Mouse (Mus musculus): ENCODE measurements around the gene Myo18b. TPM values are rescaled to one million over a fixed set of nuclear protein-coding genes. Genes with fewer than 3 reads are reported as not detected.

Gene Myo18b
- polyA plus RNA-seq, 1 experiment from 2014 or later: 0.19 TPM

DNA sequence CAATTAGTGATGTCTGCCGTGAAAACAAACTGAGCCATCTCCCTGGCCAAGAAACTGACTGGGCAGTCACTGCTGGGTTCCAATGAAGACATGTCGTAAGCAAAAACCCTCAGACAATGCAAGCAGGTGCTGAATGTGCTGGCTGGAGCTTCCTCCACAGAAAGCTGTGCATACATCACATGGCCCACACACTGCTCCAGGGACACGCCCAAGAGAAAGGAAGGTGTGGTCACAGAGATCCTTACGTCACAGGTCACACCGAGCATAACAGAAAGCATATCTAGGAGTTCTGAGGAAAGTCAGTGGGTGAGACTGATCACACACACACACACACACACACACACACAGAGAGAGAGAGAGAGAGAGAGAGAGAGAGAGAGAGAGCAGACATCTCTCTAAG lies 27.5 kb downstream of the Myo18b start:
- Histone ChIP-seq H3K27me3 (replicated peaks; ENCODE audit: low read depth, poor library complexity, severe bottlenecking) (peaks cover 42% of the 10 kb centered on the region), H3K9me3 (no peaks in the 10 kb centered on the region), H3K27ac (replicated peaks) (no peak overlapping the region), H3K36me3 (replicated peaks) (no peaks in the 10 kb centered on the region), H3K4me3 (no peak overlapping the region), H3K4me1 (0 out of 2 replicates have a peak, but pooled peaks cover 3% of the 10 kb centered on the region)
- DNase-seq (ENCODE audit: low spot score): no peak
- 81% methylated on average over 5 of the region's 5 CpGs for WGBS

DNA sequence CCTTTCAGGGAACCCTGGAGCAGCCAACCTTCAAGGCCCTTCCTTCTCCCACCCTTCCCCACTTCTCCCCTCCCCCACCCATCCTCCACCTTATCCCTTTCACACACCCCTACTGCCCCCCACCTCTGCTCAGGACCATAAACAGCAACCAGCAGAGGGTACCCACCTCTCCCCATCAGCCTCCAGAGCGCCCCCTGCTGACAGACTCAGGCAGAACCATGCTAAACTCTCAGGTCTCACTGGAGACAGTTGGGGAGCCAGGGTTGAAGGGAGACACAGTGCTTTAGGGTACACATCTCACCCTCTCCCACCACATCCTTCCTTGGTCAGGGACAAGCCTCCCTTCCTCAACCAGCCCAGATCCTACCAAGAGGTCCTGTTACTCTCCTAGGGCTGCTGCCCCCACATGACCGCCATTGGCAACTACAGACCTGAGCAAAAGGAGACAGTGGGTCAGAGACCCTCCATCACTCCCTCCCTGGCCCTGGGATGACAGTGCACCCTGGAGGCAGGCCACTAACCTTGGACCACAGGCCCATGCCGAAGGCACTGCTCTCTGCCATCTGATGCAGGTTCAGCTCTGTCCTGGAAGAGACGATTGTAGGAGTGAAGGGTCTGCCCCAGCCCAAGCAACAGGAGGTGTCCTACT lies 31.3 kb downstream of the Myo18b start:
- H3K4me3 ChIP-seq: no peak overlapping the region
- peaks cover 6% of the 10 kb centered on the region; the same call in 1 of the 2 replicates for H3K4me1 ChIP-seq
- H3K9me3 ChIP-seq: no peaks in the 10 kb centered on the region
- no peak overlapping the region for H3K27ac ChIP-seq (replicated peaks)
- H3K36me3 ChIP-seq (replicated peaks): no peaks in the 10 kb centered on the region
- H3K27me3 ChIP-seq (replicated peaks; ENCODE audit: low read depth, poor library complexity, severe bottlenecking): peaks cover 18% of the 10 kb centered on the region; the same call in 1 of the 2 replicates
- WGBS: 48% methylated on average over 4 of the region's 4 CpGs
- DNase-seq (ENCODE audit: low spot score): peak; percentile 61

DNA sequence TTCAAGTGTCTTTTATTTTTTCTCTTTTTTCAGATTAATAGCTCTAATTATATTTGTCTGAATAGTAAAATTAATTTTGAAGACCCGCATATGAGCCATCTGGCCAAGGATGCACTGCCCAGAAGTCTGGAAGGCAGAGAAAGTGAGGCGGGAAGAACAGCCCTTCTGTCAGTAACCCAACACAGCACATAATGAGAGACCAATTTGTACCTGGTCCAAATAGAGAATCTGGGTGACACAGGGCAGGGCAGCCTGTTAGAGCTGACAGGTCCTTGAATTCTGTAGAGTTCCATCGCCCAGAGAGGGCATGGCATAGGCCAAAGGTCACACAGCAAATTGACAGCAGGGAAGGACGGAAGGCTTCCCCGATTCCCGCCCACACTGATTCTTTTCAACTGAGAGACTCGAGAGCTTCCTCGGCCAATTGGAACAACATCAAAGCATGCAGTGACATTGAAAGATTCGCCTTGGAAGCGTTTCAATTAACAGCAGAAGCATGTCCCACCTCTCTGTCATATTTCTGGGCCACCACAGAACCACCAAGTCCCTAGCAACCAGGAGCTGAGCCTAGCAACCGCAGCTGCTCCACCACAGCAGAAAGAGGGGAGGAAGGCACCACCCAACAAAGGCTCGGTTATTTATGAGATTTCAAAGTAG lies 36.7 kb downstream of the Myo18b start:
- Histone ChIP-seq H3K27me3 (replicated peaks; ENCODE audit: low read depth, poor library complexity, severe bottlenecking) (peaks cover 9% of the 10 kb centered on the region), H3K9me3 (no peaks in the 10 kb centered on the region), H3K27ac (replicated peaks) (no peak overlapping the region), H3K36me3 (replicated peaks) (no peaks in the 10 kb centered on the region), H3K4me1 (peaks cover 9% of the 10 kb centered on the region; the same call in 1 of the 2 replicates), H3K4me3 (no peak overlapping the region)
- no peak for DNase-seq (ENCODE audit: low spot score)
- 59% methylated on average over 12 of the region's 12 CpGs for WGBS

DNA sequence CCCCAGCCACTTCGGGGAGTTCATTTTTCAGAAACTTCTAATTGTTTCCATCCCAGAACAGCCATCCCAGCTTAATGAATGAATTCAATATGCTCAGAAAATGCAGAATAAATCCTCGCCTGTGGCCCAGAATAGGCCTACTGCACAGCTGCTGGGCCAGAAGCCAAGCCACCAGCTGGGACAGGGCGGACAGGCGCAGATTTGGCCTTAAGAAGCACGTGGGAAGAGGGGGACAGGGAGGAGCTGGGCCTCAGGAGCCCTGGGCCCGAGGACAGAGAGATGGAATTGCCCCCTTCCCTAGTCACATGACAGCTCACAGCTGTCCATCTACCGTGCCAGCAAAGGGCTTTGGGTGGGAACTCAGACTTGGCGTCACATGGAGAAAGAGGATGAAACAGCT lies 43.0 kb downstream of the Myo18b start:
- no peak overlapping the region for H3K4me3 ChIP-seq
- 42% methylated on average over 8 of the region's 8 CpGs for WGBS
- H3K27me3 ChIP-seq (replicated peaks; ENCODE audit: low read depth, poor library complexity, severe bottlenecking): peaks cover 53% of the 10 kb centered on the region
- H3K4me1 ChIP-seq: peaks cover 52% of the 10 kb centered on the region
- no peaks in the 10 kb centered on the region for H3K9me3 ChIP-seq
- DNase-seq (ENCODE audit: low spot score): peak; percentile 46
- peak overlapping the region; percentile 40; the same call in 1 of the 2 replicates for H3K27ac ChIP-seq (replicated peaks)
- H3K36me3 ChIP-seq (replicated peaks): no peaks in the 10 kb centered on the region

DNA sequence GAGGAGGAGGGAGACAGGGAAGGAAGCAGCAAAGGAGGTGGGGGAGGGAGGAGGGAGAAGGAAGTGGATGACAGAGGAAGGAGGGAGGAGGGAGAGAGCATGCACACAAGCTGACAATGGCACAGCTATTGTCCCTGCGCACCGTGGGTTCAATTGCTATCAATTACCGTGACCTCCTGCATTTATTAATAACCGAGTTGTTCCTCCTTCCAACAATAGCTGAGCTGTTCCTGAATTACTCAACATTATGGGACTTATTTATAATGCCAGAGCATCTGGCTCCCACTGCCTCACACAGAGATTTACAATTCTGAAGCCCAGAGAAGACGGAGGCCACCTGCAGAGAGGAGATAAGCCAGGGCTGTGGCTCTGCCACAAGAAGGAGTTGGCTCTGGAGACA lies 44.8 kb downstream of the Myo18b start:
- Histone ChIP-seq H3K4me1 (peaks cover 58% of the 10 kb centered on the region), H3K27me3 (replicated peaks; ENCODE audit: low read depth, poor library complexity, severe bottlenecking) (peaks cover 68% of the 10 kb centered on the region), H3K27ac (replicated peaks) (peak overlapping the region; percentile 35; the same call in 1 of the 2 replicates), H3K4me3 (no peak overlapping the region), H3K9me3 (no peaks in the 10 kb centered on the region), H3K36me3 (replicated peaks) (no peaks in the 10 kb centered on the region)
- peak; percentile 18 for DNase-seq (ENCODE audit: low spot score)
- WGBS: 41% methylated on average over 5 of the region's 5 CpGs

DNA sequence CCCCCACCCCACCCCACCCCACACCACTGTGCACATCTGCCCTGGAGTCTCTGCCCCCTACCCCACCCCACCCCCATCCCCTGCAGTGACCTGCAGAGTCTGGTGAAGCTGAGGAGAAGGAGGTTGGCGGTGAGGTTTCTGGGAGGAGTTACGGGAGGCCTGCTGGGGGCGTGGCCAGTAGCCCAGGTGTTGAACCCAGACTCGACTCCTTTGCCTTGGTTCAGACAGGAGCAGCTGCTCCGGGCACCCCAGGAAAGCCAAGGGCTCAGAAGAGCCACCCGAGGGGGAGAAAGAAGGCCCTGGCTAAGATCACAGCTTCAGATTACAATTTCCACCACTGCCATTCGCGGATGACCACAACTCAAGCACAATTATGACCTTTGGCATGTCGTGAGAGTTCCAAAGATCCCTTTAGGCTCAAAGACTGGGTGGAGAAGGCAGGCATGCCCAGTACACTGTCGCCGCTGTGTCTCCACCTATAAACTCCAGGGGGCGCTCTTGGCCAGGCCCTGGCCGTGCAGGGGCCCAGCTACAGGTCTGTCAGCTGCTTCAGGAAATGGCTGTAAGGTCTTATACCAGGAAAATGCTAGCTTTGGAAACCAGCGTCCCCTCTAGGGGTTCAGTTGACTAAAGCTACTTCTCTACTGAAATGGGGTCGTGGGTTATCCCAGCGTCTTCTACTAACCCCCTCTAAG lies 47.4 kb downstream of the Myo18b start:
- peak; percentile 82 for DNase-seq (ENCODE audit: low spot score)
- peaks cover 74% of the 10 kb centered on the region for H3K4me1 ChIP-seq
- no peak overlapping the region for H3K27ac ChIP-seq (replicated peaks)
- H3K9me3 ChIP-seq: no peaks in the 10 kb centered on the region
- 3% methylated on average over 16 of the region's 16 CpGs for WGBS
- peaks cover 62% of the 10 kb centered on the region for H3K27me3 ChIP-seq (replicated peaks; ENCODE audit: low read depth, poor library complexity, severe bottlenecking)
- peak overlapping the region; percentile 44 for H3K4me3 ChIP-seq
- no peaks in the 10 kb centered on the region for H3K36me3 ChIP-seq (replicated peaks)

DNA sequence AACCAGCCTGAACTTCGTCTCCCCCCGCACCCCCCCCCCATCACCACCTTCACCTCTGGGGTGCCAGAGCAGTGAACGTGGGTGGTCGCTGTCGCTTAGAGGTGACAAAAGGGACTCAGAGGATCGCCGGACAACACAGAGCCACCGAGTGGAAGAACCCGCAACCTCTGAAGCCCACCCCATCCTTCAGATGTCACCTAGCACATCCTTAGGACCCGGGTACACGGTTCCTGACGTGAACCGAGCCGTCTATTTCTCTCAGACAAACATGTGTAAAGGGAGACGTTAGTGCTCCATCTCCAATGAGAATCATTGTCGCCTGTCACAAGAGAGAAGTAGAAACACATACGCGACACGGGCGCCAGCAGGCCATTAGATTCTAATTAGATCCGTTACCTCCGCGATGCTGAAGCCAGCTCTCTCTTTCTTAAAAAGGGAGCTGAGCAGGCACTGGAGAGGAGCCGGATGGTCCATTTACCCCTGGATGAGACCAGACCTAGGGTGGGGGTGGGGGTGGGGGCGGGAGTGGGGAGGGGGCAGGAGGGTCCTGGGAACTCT lies 48.1 kb downstream of the Myo18b start:
- no peaks in the 10 kb centered on the region for H3K9me3 ChIP-seq
- no peak for DNase-seq (ENCODE audit: low spot score)
- H3K27ac ChIP-seq (replicated peaks): no peak overlapping the region
- H3K36me3 ChIP-seq (replicated peaks): no peaks in the 10 kb centered on the region
- H3K27me3 ChIP-seq (replicated peaks; ENCODE audit: low read depth, poor library complexity, severe bottlenecking): peaks cover 56% of the 10 kb centered on the region
- WGBS: 7% methylated on average over 25 of the region's 25 CpGs
- peak overlapping the region; percentile 44 for H3K4me3 ChIP-seq
- H3K4me1 ChIP-seq: peaks cover 74% of the 10 kb centered on the region

DNA sequence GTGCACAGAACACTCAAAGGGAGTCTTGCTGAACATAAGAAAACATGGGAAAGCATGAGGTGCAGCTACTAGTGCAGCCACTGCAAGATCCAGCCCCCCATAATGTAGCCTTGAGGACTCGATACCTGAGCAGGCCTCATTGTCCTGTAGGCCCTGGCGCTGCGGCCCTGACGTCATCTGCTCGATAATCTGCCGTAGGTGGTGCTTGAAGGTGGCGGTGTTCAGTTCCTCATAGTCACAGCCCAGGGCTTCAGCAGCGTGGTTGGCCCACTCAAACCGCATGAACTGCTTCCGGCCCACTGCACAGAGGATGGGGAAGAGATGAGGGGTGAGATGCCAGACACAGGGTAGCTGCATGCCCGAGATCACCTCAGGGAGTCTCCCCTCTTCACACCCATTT lies 50.0 kb downstream of the Myo18b start:
- Histone ChIP-seq H3K4me3 (no peak overlapping the region), H3K9me3 (no peaks in the 10 kb centered on the region), H3K36me3 (replicated peaks) (no peaks in the 10 kb centered on the region), H3K4me1 (peaks cover 60% of the 10 kb centered on the region), H3K27ac (replicated peaks) (no peak overlapping the region), H3K27me3 (replicated peaks; ENCODE audit: low read depth, poor library complexity, severe bottlenecking) (peaks cover 53% of the 10 kb centered on the region)
- no peak for DNase-seq (ENCODE audit: low spot score)
- WGBS: 85% methylated on average over 11 of the region's 11 CpGs

DNA sequence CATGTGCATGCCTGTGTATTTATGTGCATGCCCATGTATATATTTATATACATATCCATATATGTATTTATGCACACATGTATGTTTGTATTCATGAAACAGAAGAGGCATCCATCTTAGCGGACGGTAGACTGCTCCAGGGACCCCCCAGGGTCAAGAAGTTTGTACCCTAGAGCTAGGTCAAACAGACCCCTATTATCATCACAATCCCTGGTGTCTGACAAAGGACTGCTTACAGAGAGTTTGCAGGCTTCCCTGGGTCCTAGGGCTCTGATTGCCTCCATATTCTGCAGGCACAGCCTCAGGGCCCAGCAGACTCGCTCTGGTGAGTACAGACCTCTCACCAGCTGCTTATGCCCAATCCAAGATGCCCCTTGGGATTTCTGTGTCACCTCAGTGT lies 51.7 kb downstream of the Myo18b start:
- Histone ChIP-seq H3K4me3 (no peak overlapping the region), H3K36me3 (replicated peaks) (no peaks in the 10 kb centered on the region), H3K27ac (replicated peaks) (no peak overlapping the region), H3K4me1 (peaks cover 44% of the 10 kb centered on the region), H3K9me3 (no peaks in the 10 kb centered on the region), H3K27me3 (replicated peaks; ENCODE audit: low read depth, poor library complexity, severe bottlenecking) (peaks cover 36% of the 10 kb centered on the region)
- 34% methylated on average over 3 of the region's 3 CpGs for WGBS
- DNase-seq (ENCODE audit: low spot score): no peak

DNA sequence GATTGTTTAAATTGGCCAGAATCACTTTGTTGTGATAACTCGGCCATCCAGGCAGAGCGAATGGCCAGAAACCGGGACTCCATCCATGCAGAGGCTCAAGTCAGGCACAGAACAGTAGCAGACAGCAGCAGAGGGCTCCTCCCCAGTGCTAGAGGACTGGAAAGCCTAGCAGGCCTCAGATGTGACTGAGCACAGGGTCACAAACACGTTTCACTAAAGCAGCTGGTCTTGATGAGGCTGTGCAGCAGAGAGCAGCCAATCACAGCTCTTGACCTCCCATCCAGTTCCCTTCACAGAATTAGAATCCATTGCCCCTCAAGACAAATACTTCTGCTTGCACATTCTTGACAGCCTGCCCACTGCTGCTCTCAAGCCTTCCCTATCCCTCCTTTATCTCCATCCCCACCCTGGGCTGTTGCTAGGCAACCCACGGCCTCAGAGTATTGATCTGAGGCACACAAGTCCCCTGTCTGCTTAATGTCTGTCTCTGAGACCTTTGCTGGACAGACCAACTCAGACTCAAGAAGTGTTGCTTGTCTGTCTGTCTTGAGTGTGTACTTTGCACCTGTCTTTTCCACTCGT lies 52.4 kb downstream of the Myo18b start:
- H3K4me3 ChIP-seq: no peak overlapping the region
- 48% methylated on average over 6 of the region's 6 CpGs for WGBS

DNA sequence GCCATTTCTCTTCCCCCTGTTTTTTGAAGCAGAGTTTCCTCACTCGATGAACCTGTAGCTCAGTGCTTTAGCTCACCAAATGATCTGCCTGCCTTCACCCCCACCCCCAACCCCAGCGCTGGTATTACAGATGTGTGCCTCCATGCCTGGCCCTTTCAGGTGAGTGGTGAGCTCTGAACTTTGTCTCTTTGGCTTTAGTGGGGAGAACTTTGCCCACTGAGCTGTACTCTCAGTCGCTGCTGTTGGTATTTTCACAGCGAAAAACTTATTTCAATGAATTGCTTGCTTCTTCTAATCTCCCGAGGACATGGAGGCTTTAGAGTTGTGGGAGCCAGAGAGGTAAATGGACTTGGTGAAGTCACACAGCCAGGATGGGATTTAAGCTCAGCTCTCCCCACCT lies 53.5 kb downstream of the Myo18b start:
- Histone ChIP-seq H3K27ac (replicated peaks) (no peak overlapping the region), H3K9me3 (no peaks in the 10 kb centered on the region), H3K27me3 (replicated peaks; ENCODE audit: low read depth, poor library complexity, severe bottlenecking) (peaks cover 19% of the 10 kb centered on the region), H3K36me3 (replicated peaks) (no peaks in the 10 kb centered on the region), H3K4me3 (no peak overlapping the region), H3K4me1 (peaks cover 26% of the 10 kb centered on the region)
- no peak for DNase-seq (ENCODE audit: low spot score)
- WGBS: 88% methylated on average over 5 of the region's 5 CpGs

More for the DNA sequence above, 52.4 kb downstream of the Myo18b start:
- no peak overlapping the region; the same call in 1 of the 2 replicates for H3K27ac ChIP-seq (replicated peaks)
- H3K36me3 ChIP-seq (replicated peaks): no peaks in the 10 kb centered on the region
- no peaks in the 10 kb centered on the region for H3K9me3 ChIP-seq
- H3K27me3 ChIP-seq (replicated peaks; ENCODE audit: low read depth, poor library complexity, severe bottlenecking): peaks cover 29% of the 10 kb centered on the region
- H3K4me1 ChIP-seq: peaks cover 37% of the 10 kb centered on the region
- peak; percentile 51 for DNase-seq (ENCODE audit: low spot score)

DNA sequence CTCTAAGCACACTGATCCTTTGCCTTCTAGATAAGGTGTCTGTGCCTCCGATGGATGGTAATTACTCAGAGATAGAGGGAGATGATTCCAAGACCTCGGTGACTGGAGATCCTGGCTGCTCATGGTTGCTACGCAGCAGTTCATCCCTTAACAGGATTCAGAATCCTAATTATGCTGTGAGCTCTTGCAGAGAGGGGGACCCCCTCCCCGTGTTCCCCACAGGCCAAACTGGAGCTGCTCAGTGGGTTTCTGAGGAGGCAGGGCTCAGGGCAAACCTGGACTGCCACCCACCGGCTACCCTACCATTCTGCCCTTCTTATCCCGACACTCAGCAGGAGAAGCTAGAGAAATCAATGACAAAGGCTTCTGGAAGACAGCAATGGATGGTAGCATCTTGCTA lies 54.3 kb downstream of the Myo18b start:
- H3K9me3 ChIP-seq: no peaks in the 10 kb centered on the region
- no peak overlapping the region for H3K27ac ChIP-seq (replicated peaks)
- no peak overlapping the region for H3K4me3 ChIP-seq
- DNase-seq (ENCODE audit: low spot score): no peak
- peaks cover 26% of the 10 kb centered on the region for H3K4me1 ChIP-seq
- H3K27me3 ChIP-seq (replicated peaks; ENCODE audit: low read depth, poor library complexity, severe bottlenecking): peaks cover 11% of the 10 kb centered on the region
- H3K36me3 ChIP-seq (replicated peaks): no peaks in the 10 kb centered on the region
- 51% methylated on average over 6 of the region's 6 CpGs for whole genome bisulfite sequencing
